Comparison of ENCODE assay signal across 8 mouse cellular contexts in genomic region chr10:117844782-117845596, GRCm38 (mm10). TPM values are rescaled to one million over a fixed set of nuclear protein-coding genes. Genes with fewer than 3 reads are reported as not detected.
DNase-seq lines count a peak whose midpoint lies in the region; ATAC-seq lines count a peak whose summit lies in the region.

No protein-coding gene starts in this region.

- H3K27ac ChIP-seq in forebrain, embryonic 15.5 days (replicated peaks) = peak overlapping the region; percentile 98
- H3K27ac ChIP-seq in lung, embryonic 15.5 days = peak overlapping the region; percentile 99

- no peaks in the 10 kb centered on the region for H3K9me3 ChIP-seq in forebrain, embryonic 15.5 days
- H3K9me3 ChIP-seq in lung, embryonic 15.5 days = no peaks in the 10 kb centered on the region

- 1% methylated on average over 36 of the region's 52 CpGs for WGBS in forebrain, embryonic 15.5 days
- WGBS in lung, embryonic 15.5 days = 1% methylated on average over 51 of the region's 52 CpGs

- ATAC-seq in forebrain, embryonic 15.5 days (replicated peaks) = peak; percentile 41
- ATAC-seq in lung, embryonic 15.5 days (ENCODE audit: borderline replicate concordance, extremely low read depth, low FRiP score, low TSS enrichment) = peak; percentile 53
- ATAC-seq in neutrophil, adult 5-6 weeks (ENCODE audit: extremely low read depth, insufficient number of reproducible peaks, low FRiP score, poor library complexity, severe bottlenecking) = peak; percentile 34; the same call in 1 of the 2 replicates

- H3K4me2 ChIP-seq in forebrain, embryonic 15.5 days (replicated peaks) = peak overlapping the region; percentile 65
- peak overlapping the region; percentile 60 for H3K4me2 ChIP-seq in lung, embryonic 15.5 days

- intact Hi-C loops in heart, postnatal 25 days (cut with DNase I) = loop anchor here (5.0 kb wide), 7 partner anchors 53 to 262 kb away; partner anchors contain the start of gene Nup107

- H3K9ac ChIP-seq in forebrain, embryonic 15.5 days (replicated peaks) = peak overlapping the region; percentile 75
- peak overlapping the region; percentile 95 for H3K9ac ChIP-seq in lung, embryonic 15.5 days

- peak overlapping the region; percentile 85 for H3K4me3 ChIP-seq in forebrain, embryonic 15.5 days
- peak overlapping the region; percentile 96 for H3K4me3 ChIP-seq in lung, embryonic 15.5 days

- H3K27me3 ChIP-seq in forebrain, embryonic 15.5 days = no peaks in the 10 kb centered on the region
- H3K27me3 ChIP-seq in lung, embryonic 15.5 days = no peaks in the 10 kb centered on the region

- H3K4me1 ChIP-seq in forebrain, embryonic 15.5 days = peaks cover 24% of the 10 kb centered on the region
- H3K4me1 ChIP-seq in lung, embryonic 15.5 days = peaks cover 32% of the 10 kb centered on the region

- peak; percentile 51 for DNase-seq in ES-CJ7 (ENCODE audit: low read depth, low spot score)
- DNase-seq in cerebellum, adult 11-12 months = peak; percentile 57
- peak; percentile 69 for DNase-seq in heart, postnatal 25 days (ENCODE audit: low spot score)
- DNase-seq in layer of hippocampus, adult 18-20 months (ENCODE audit: low spot score in 2 of 2) = peak; percentile 22 to 33
- peak; percentile 70 for DNase-seq in testis, postnatal 14 days (ENCODE audit: low spot score)

- no peaks in the 10 kb centered on the region for H3K36me3 ChIP-seq in forebrain, embryonic 15.5 days
- no peaks in the 10 kb centered on the region for H3K36me3 ChIP-seq in lung, embryonic 15.5 days

RNA-seq across cellular contexts. Expression of gene Rap1b, which starts 0.8 kb away (rescaled TPM):
- 132 and 138 TPM in 2 replicates for polyA plus RNA-seq in forebrain, embryonic 15.5 days (2015; fragmentation: Nextera tagmentation; extraction: Ambion mirVana)
- total RNA-seq in heart, postnatal 25 days (2021) = 10 to 100 TPM; 48.1 to 56.8 TPM
- 10 to 100 TPM; 55.5 to 59.5 TPM for total RNA-seq in layer of hippocampus, adult 18-20 months (2021)
- 212 and 219 TPM in 2 replicates for polyA plus RNA-seq in lung, embryonic 15.5 days (2015; fragmentation: Nextera tagmentation; extraction: Ambion mirVana)
- 331 and 337 TPM in 2 replicates for total RNA-seq in neutrophil, adult 5-6 weeks (2017)

RNA-seq across cellular contexts. Expression of gene Nup107, which starts 52.5 kb away (rescaled TPM):
- 58.0 and 59.5 TPM in 2 replicates for polyA plus RNA-seq in forebrain, embryonic 15.5 days (2015; fragmentation: Nextera tagmentation; extraction: Ambion mirVana)
- total RNA-seq in heart, postnatal 25 days (2021) = 1 to 10 TPM; 7.3 to 8.6 TPM
- total RNA-seq in layer of hippocampus, adult 18-20 months (2021) = 10 to 100 TPM; 13.8 to 14.1 TPM
- polyA plus RNA-seq in lung, embryonic 15.5 days (2015; fragmentation: Nextera tagmentation; extraction: Ambion mirVana) = 74.7 and 75.8 TPM in 2 replicates
- 45.9 and 50.0 TPM in 2 replicates for total RNA-seq in neutrophil, adult 5-6 weeks (2017)

Comparison
In these comparisons a context has a peak if more than half of its experiments do, and no peak if none do; other contexts are left out.
1. Peak in every context shown above with its lines: DNase-seq, ATAC-seq, H3K4me3 ChIP-seq and H3K27ac ChIP-seq.